Comparison of ENCODE assay signal across 8 mouse cellular contexts in genomic region chr10:67003009-67003742, GRCm38 (mm10).
DNase-seq lines count a peak whose midpoint lies in the region; ATAC-seq and TF ChIP-seq lines count a peak whose summit lies in the region.

No protein-coding gene starts in this region.

- no peak for DNase-seq in frontal cortex, adult 2 months (ENCODE audit: extremely low spot score in 1 of 2, low spot score in 1 of 2)
- DNase-seq in cerebellum, postnatal 25 days: peak; percentile 43 to 44
- DNase-seq in gastrocnemius, postnatal 14 days: peak; percentile 64
- DNase-seq in hindbrain, postnatal 0 days (ENCODE audit: low spot score): peak; percentile 71
- DNase-seq in limb, embryonic 14.5 days (ENCODE audit: low spot score): peak; percentile 87

- no peaks in the 10 kb centered on the region for H3K27me3 ChIP-seq in hindbrain, postnatal 0 days (ENCODE audit: insufficient read depth, low read length)
- H3K27me3 ChIP-seq in limb, embryonic 14.5 days (ENCODE audit: control insufficient read depth, insufficient read depth, low read length): no peaks in the 10 kb centered on the region
- peaks cover 5% of the 10 kb centered on the region; the same call in 1 of the 2 replicates for H3K27me3 ChIP-seq in midbrain, embryonic 12.5 days
- H3K27me3 ChIP-seq in stomach, embryonic 16.5 days (ENCODE audit: control insufficient read depth, insufficient read depth, low read length): no peaks in the 10 kb centered on the region

- WGBS in hindbrain, postnatal 0 days: 3% methylated on average over 25 of the region's 25 CpGs
- WGBS in limb, embryonic 14.5 days: 1% methylated on average over 25 of the region's 25 CpGs
- WGBS in midbrain, embryonic 12.5 days: under 1% methylated on average over 25 of the region's 25 CpGs
- 2% methylated on average over 25 of the region's 25 CpGs for WGBS in stomach, embryonic 16.5 days

- peak overlapping the region; percentile 70 for H3K4me2 ChIP-seq in hindbrain, postnatal 0 days (ENCODE audit: low read depth, low read length)
- peak overlapping the region; percentile 60 for H3K4me2 ChIP-seq in limb, embryonic 14.5 days (replicated peaks; ENCODE audit: low read depth, low read length, severe bottlenecking)
- H3K4me2 ChIP-seq in midbrain, embryonic 12.5 days (replicated peaks): peak overlapping the region; percentile 51
- H3K4me2 ChIP-seq in stomach, embryonic 16.5 days (ENCODE audit: low read depth, low read length): peak overlapping the region; percentile 68

- no peaks in the 10 kb centered on the region for H3K36me3 ChIP-seq in hindbrain, postnatal 0 days (ENCODE audit: insufficient read depth, low read length)
- H3K36me3 ChIP-seq in limb, embryonic 14.5 days (ENCODE audit: control insufficient read depth, insufficient read depth, low read length): no peaks in the 10 kb centered on the region; the same call in 1 of the 2 replicates
- H3K36me3 ChIP-seq in midbrain, embryonic 12.5 days: no peaks in the 10 kb centered on the region
- no peaks in the 10 kb centered on the region; the same call in 1 of the 2 replicates for H3K36me3 ChIP-seq in stomach, embryonic 16.5 days (ENCODE audit: control insufficient read depth, insufficient read depth, low read length)

- peak; percentile 7; the same call in 1 of the 2 replicates for ATAC-seq in frontal cortex, adult (ENCODE audit: low TSS enrichment)
- peak; percentile 66 for ATAC-seq in hindbrain, postnatal 0 days
- ATAC-seq in limb, embryonic 14.5 days (ENCODE audit: low FRiP score, low read depth): peak; percentile 80
- peak; percentile 73 for ATAC-seq in midbrain, embryonic 12.5 days (ENCODE audit: low FRiP score, low read depth)
- peak; percentile 72 for ATAC-seq in stomach, embryonic 16.5 days (ENCODE audit: insufficient read depth, low FRiP score)

- intact Hi-C loops in gastrocnemius, postnatal 14 days (cut with DNase I; ENCODE audit: low total_unique reads): no loop called here

- peaks cover 14% of the 10 kb centered on the region for H3K4me1 ChIP-seq in hindbrain, postnatal 0 days (ENCODE audit: insufficient read depth, low read length)
- peaks cover 26% of the 10 kb centered on the region for H3K4me1 ChIP-seq in limb, embryonic 14.5 days (ENCODE audit: control insufficient read depth, insufficient read depth, low read length)
- H3K4me1 ChIP-seq in midbrain, embryonic 12.5 days: peaks cover 29% of the 10 kb centered on the region
- H3K4me1 ChIP-seq in stomach, embryonic 16.5 days (ENCODE audit: control insufficient read depth, insufficient read depth, low read length): peaks cover 17% of the 10 kb centered on the region; the same call in 1 of the 2 replicates

- no peak for TF ChIP-seq CTCF in hindbrain, postnatal 0 days (IDR thresholded peaks at IDR 0.05; ENCODE audit: low read depth)

- H3K9ac ChIP-seq in hindbrain, postnatal 0 days (replicated peaks; ENCODE audit: low read length): peak overlapping the region; percentile 36; the same call in 1 of the 2 replicates
- peak overlapping the region; percentile 41 for H3K9ac ChIP-seq in limb, embryonic 14.5 days (ENCODE audit: low read depth, low read length, severe bottlenecking)
- no peak overlapping the region for H3K9ac ChIP-seq in midbrain, embryonic 12.5 days (replicated peaks)
- peak overlapping the region; percentile 67 for H3K9ac ChIP-seq in stomach, embryonic 16.5 days (ENCODE audit: low read length)

- no peaks in the 10 kb centered on the region for H3K9me3 ChIP-seq in hindbrain, postnatal 0 days (ENCODE audit: low read length)
- no peaks in the 10 kb centered on the region for H3K9me3 ChIP-seq in limb, embryonic 14.5 days (ENCODE audit: control insufficient read depth, low read length)
- H3K9me3 ChIP-seq in midbrain, embryonic 12.5 days: no peaks in the 10 kb centered on the region
- H3K9me3 ChIP-seq in stomach, embryonic 16.5 days (replicated peaks; ENCODE audit: control insufficient read depth, low read length): no peaks in the 10 kb centered on the region

- TF ChIP-seq POLR2A in limb, embryonic 14.5 days (IDR thresholded peaks at IDR 0.05; ENCODE audit: borderline replicate concordance, extremely low read depth, insufficient read depth, insufficient read length): 0 out of 2 replicates have a peak, but pooled peaks have one; percentile 3

- peak overlapping the region; percentile 85 for H3K27ac ChIP-seq in hindbrain, postnatal 0 days
- H3K27ac ChIP-seq in limb, embryonic 14.5 days (replicated peaks; ENCODE audit: low read depth, low read length): peak overlapping the region; percentile 94
- peak overlapping the region; percentile 83 for H3K27ac ChIP-seq in midbrain, embryonic 12.5 days (replicated peaks)
- H3K27ac ChIP-seq in stomach, embryonic 16.5 days (ENCODE audit: low read length): peak overlapping the region; percentile 97

- peak overlapping the region; percentile 30 for H3K4me3 ChIP-seq in hindbrain, postnatal 0 days (ENCODE audit: low read length)
- peak overlapping the region; percentile 33 for H3K4me3 ChIP-seq in limb, embryonic 14.5 days (replicated peaks; ENCODE audit: low read length)
- peak overlapping the region; percentile 29 for H3K4me3 ChIP-seq in midbrain, embryonic 12.5 days
- H3K4me3 ChIP-seq in stomach, embryonic 16.5 days (replicated peaks; ENCODE audit: low read length): peak overlapping the region; percentile 45

Comparison
In these comparisons a context has a peak if more than half of its experiments do, and no peak if none do; other contexts are left out.
1. ATAC-seq: peak in every context shown above with its lines; median percentile 80 in limb, embryonic 14.5 days; 73 in midbrain, embryonic 12.5 days; 72 in stomach, embryonic 16.5 days; 66 in hindbrain, postnatal 0 days; 7 in frontal cortex, adult.
2. DNase-seq: peak in cerebellum, postnatal 25 days (2 of 2), gastrocnemius, postnatal 14 days (single experiment), hindbrain, postnatal 0 days (single experiment) and limb, embryonic 14.5 days (single experiment); none in frontal cortex, adult 2 months (0 of 2).
3. Peak in every context shown above with its lines, with median percentiles within 50 percentile points of each other: H3K27ac ChIP-seq, H3K4me2 ChIP-seq and H3K4me3 ChIP-seq.